Mouse (Mus musculus): ENCODE results near the gene Fam227a. TPM values are rescaled to one million over a fixed set of nuclear protein-coding genes. Genes with fewer than 3 reads are reported as not detected.
"Not testable (repeated sequence)": the region's sequence is repeated elsewhere in the genome, so short reads cannot be mapped to it uniquely, and the experiment has no call there.

Fam227a gene
- polyA plus RNA-seq, 1 experiment from 2014 or later: 0.29 TPM

GRCm38 (mm10) chr15:79681973-79682372, 23.2 kb upstream of the Fam227a start:
- WGBS: 83% methylated on average over 4 of the region's 4 CpGs
- H3K4me1 ChIP-seq (replicated peaks; ENCODE audit: control insufficient read depth, insufficient read depth): peaks cover 22% of the 10 kb centered on the region
- TF ChIP-seq CTCF (IDR thresholded peaks at IDR 0.05; ENCODE audit: low read depth): no peak
- no peak for TF ChIP-seq EP300 (optimal IDR thresholded peaks at IDR 0.05)
- DNase-seq (ENCODE audit: low spot score): no peak
- H3K9ac ChIP-seq (ENCODE audit: low read length): no peak overlapping the region
- H3K27ac ChIP-seq (replicated peaks): no peak overlapping the region
- no peaks in the 10 kb centered on the region for H3K27me3 ChIP-seq (ENCODE audit: control insufficient read depth, insufficient read depth, low read length)
- no peaks in the 10 kb centered on the region for H3K9me3 ChIP-seq (ENCODE audit: control insufficient read depth, low read length)
- H3K36me3 ChIP-seq (ENCODE audit: control insufficient read depth, insufficient read depth, low read length): no peaks in the 10 kb centered on the region
- no peak overlapping the region for H3K4me2 ChIP-seq (replicated peaks; ENCODE audit: low read depth)
- no peak overlapping the region for H3K4me3 ChIP-seq (ENCODE audit: low read depth, low read length)
- ATAC-seq (ENCODE audit: low FRiP score, low TSS enrichment): no peak

GRCm38 (mm10) chr15:79677936-79678335, 19.2 kb upstream of the Fam227a start:
- Histone ChIP-seq H3K27me3 (ENCODE audit: control insufficient read depth, insufficient read depth, low read length) (no peaks in the 10 kb centered on the region), H3K27ac (replicated peaks) (no peak overlapping the region), H3K9ac (ENCODE audit: low read length) (no peak overlapping the region), H3K9me3 (ENCODE audit: control insufficient read depth, low read length) (no peaks in the 10 kb centered on the region), H3K4me1 (replicated peaks; ENCODE audit: control insufficient read depth, insufficient read depth) (no peaks in the 10 kb centered on the region), H3K36me3 (ENCODE audit: control insufficient read depth, insufficient read depth, low read length) (peaks cover 22% of the 10 kb centered on the region), H3K4me2 (replicated peaks; ENCODE audit: low read depth) (no peak overlapping the region), H3K4me3 (ENCODE audit: low read depth, low read length) (no peak overlapping the region)
- ATAC-seq (ENCODE audit: low FRiP score, low TSS enrichment): no peak
- 67% methylated on average over 2 of the region's 2 CpGs for WGBS
- no peak for DNase-seq (ENCODE audit: low spot score)
- TF ChIP-seq CTCF (IDR thresholded peaks at IDR 0.05; ENCODE audit: low read depth) (no peak), EP300 (optimal IDR thresholded peaks at IDR 0.05) (no peak)

- H3K9me3 ChIP-seq (ENCODE audit: control insufficient read depth, low read length); H3K4me1 ChIP-seq (replicated peaks; ENCODE audit: control insufficient read depth, insufficient read depth); DNase-seq (ENCODE audit: low spot score); ATAC-seq (ENCODE audit: low FRiP score, low TSS enrichment); H3K27me3 ChIP-seq (ENCODE audit: control insufficient read depth, insufficient read depth, low read length); H3K9ac ChIP-seq (ENCODE audit: low read length); H3K27ac ChIP-seq (replicated peaks): not testable (repeated sequence)
- peak overlapping the region; percentile 88 for H3K4me2 ChIP-seq (replicated peaks; ENCODE audit: low read depth)
- peaks cover 22% of the 10 kb centered on the region for H3K36me3 ChIP-seq (ENCODE audit: control insufficient read depth, insufficient read depth, low read length)
- peak overlapping the region; percentile 81; the same call in 1 of the 2 replicates for H3K4me3 ChIP-seq (ENCODE audit: low read depth, low read length)
- WGBS: 71% methylated on average over 11 of the region's 11 CpGs
These were observed 13.1 kb upstream of the Fam227a start for GRCm38 (mm10) chr15:79671828-79672348.

GRCm38 (mm10) chr15:79670972-79671299, 12.2 kb upstream of the Fam227a start:
- TF ChIP-seq CTCF (IDR thresholded peaks at IDR 0.05; ENCODE audit: low read depth): no peak
- TF ChIP-seq EP300 (optimal IDR thresholded peaks at IDR 0.05): no peak
- H3K36me3 ChIP-seq (ENCODE audit: control insufficient read depth, insufficient read depth, low read length): peaks cover 26% of the 10 kb centered on the region
- peak overlapping the region; percentile 81 for H3K4me3 ChIP-seq (ENCODE audit: low read depth, low read length)
- H3K27ac ChIP-seq (replicated peaks): 0 out of 2 replicates have a peak overlapping the region, but pooled peaks have one; percentile 53
- DNase-seq (ENCODE audit: low spot score): no peak
- peak overlapping the region; percentile 88 for H3K9ac ChIP-seq (ENCODE audit: low read length)
- H3K27me3 ChIP-seq (ENCODE audit: control insufficient read depth, insufficient read depth, low read length): no peaks in the 10 kb centered on the region
- no peaks in the 10 kb centered on the region for H3K9me3 ChIP-seq (ENCODE audit: control insufficient read depth, low read length)
- ATAC-seq (ENCODE audit: low FRiP score, low TSS enrichment): peak; percentile 43
- WGBS: 0% methylated on average over 36 of the region's 37 CpGs
- no peaks in the 10 kb centered on the region for H3K4me1 ChIP-seq (replicated peaks; ENCODE audit: control insufficient read depth, insufficient read depth)
- H3K4me2 ChIP-seq (replicated peaks; ENCODE audit: low read depth): peak overlapping the region; percentile 88

- H3K4me3 ChIP-seq (ENCODE audit: low read depth, low read length): peak within 1 kb of the TSS; percentile 81
- peak within 1 kb of the TSS; percentile 88 for H3K4me2 ChIP-seq (replicated peaks; ENCODE audit: low read depth)
- ATAC-seq (ENCODE audit: low FRiP score, low TSS enrichment): peak; percentile 94
- H3K36me3 ChIP-seq (ENCODE audit: control insufficient read depth, insufficient read depth, low read length): peaks cover 27% of the 10 kb centered on the region
- H3K27ac ChIP-seq (replicated peaks): 0 out of 2 replicates have a peak within 1 kb of the TSS, but pooled peaks have one; percentile 53
- H3K4me1 ChIP-seq (replicated peaks; ENCODE audit: control insufficient read depth, insufficient read depth): no peaks in the 10 kb centered on the region
- peak; percentile 93 for DNase-seq (ENCODE audit: low spot score)
- H3K9me3 ChIP-seq (ENCODE audit: control insufficient read depth, low read length): no peaks in the 10 kb centered on the region
- TF ChIP-seq EP300 (optimal IDR thresholded peaks at IDR 0.05) (no peak), CTCF (IDR thresholded peaks at IDR 0.05; ENCODE audit: low read depth) (peak; percentile 75)
- WGBS: 16% methylated on average over 32 of the region's 33 CpGs
- no peaks in the 10 kb centered on the region for H3K27me3 ChIP-seq (ENCODE audit: control insufficient read depth, insufficient read depth, low read length)
- H3K9ac ChIP-seq (ENCODE audit: low read length): peak within 1 kb of the TSS; percentile 88
These were observed 11.7 kb upstream of the Fam227a start, which contains the start of gene Tomm22 for GRCm38 (mm10) chr15:79670249-79670971. Gene Tomm22, plus strand, starts transcription at chr15:79670861.

GRCm38 (mm10) chr15:79669195-79669594, 10.4 kb upstream of the Fam227a start:
- WGBS: 58% methylated on average over 10 of the region's 10 CpGs
- Histone ChIP-seq H3K4me3 (ENCODE audit: low read depth, low read length) (no peak overlapping the region), H3K27me3 (ENCODE audit: control insufficient read depth, insufficient read depth, low read length) (no peaks in the 10 kb centered on the region), H3K4me2 (replicated peaks; ENCODE audit: low read depth) (no peak overlapping the region), H3K36me3 (ENCODE audit: control insufficient read depth, insufficient read depth, low read length) (peaks cover 14% of the 10 kb centered on the region), H3K4me1 (replicated peaks; ENCODE audit: control insufficient read depth, insufficient read depth) (no peaks in the 10 kb centered on the region), H3K27ac (replicated peaks) (no peak overlapping the region), H3K9ac (ENCODE audit: low read length) (no peak overlapping the region), H3K9me3 (ENCODE audit: control insufficient read depth, low read length) (no peaks in the 10 kb centered on the region)
- DNase-seq (ENCODE audit: low spot score) (peak; percentile 27), ATAC-seq (ENCODE audit: low FRiP score, low TSS enrichment) (no peak)
- no peak for TF ChIP-seq EP300 (optimal IDR thresholded peaks at IDR 0.05)
- TF ChIP-seq CTCF (IDR thresholded peaks at IDR 0.05; ENCODE audit: low read depth): peak; percentile 50

All from stomach, postnatal 0 days (tissue).